8 mouse cellular contexts compared by ENCODE assay signal in the genomic region with DNA sequence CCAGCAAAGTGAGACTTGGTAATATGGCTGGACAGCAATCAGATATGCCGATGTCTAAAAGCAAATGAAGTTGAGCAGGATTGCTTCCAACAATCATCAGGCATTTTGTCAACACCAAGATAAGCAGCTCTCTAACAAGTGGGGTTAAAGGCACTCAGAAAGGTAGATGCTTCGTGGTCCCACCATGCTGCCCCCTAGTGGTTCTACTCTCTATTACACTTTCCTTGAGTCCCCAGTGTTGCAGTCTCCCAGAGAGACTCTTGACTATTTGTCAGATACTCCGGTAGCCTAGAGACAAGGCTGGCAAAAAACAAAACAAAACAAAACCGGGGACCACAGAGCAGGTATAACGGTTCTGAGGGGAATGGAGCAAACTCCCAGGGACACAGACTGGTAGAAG. TPM values are rescaled to one million over a fixed set of nuclear protein-coding genes. Genes with fewer than 3 reads are reported as not detected.
A peak's percentile ranks its signal among the peaks of the same experiment; 100 is the strongest.
DNase-seq lines count a peak whose midpoint lies in the region.

No protein-coding gene starts in this region.

- DNase-seq in adrenal gland, adult 2 months: peak; percentile 39
- no peak for DNase-seq in adrenal gland, postnatal 4 days (ENCODE audit: low spot score in 2 of 2)
- peak; percentile 25 to 45 for DNase-seq in lung, adult 18-20 months
- DNase-seq in lung, postnatal 4 days: no peak
- DNase-seq in heart, postnatal 4 days: peak; percentile 17
- DNase-seq in retina, embryonic 14.5 days (ENCODE audit: low spot score): peak; percentile 31
- DNase-seq in urinary bladder, postnatal 14 days (ENCODE audit: low spot score): no peak
- DNase-seq in testis, postnatal 14 days (ENCODE audit: low spot score): no peak

RNA-seq across cellular contexts. Expression of a gene that starts 21.3 kb away (rescaled TPM):
- total RNA-seq in adrenal gland, adult 2 months (2021): 10 to 100 TPM; 35.0 to 48.0 TPM
- 9.3 and 12.2 TPM in 2 replicates for polyA plus RNA-seq in adrenal gland, adult 2 months (2012; rRNA removed)
- total RNA-seq in adrenal gland, postnatal 4 days (2021): 10 to 100 TPM; 65.9 to 67.4 TPM
- 10 to 100 TPM; 35.6 to 38.0 TPM for total RNA-seq in heart, postnatal 4 days (2021)

RNA-seq across cellular contexts. Expression of a gene that starts 60.0 kb away (rescaled TPM):
- total RNA-seq in adrenal gland, adult 2 months (2021): 10 to 100 TPM; 33.3 to 45.6 TPM
- 34.1 and 41.4 TPM in 2 replicates for polyA plus RNA-seq in adrenal gland, adult 2 months (2012; rRNA removed)
- 10 to 100 TPM; 38.2 to 40.9 TPM for total RNA-seq in adrenal gland, postnatal 4 days (2021)
- 10 to 100 TPM; 33.9 to 35.4 TPM for total RNA-seq in heart, postnatal 4 days (2021)

Comparison
In these comparisons a context has a peak if more than half of its experiments do, and no peak if none do; other contexts are left out.
1. DNase-seq: peak in adrenal gland, adult 2 months (single experiment), lung, adult 18-20 months (2 of 2), heart, postnatal 4 days (single experiment) and retina, embryonic 14.5 days (single experiment); none in adrenal gland, postnatal 4 days (0 of 2), lung, postnatal 4 days (0 of 2), urinary bladder, postnatal 14 days (single experiment) and testis, postnatal 14 days (single experiment).